Mouse (Mus musculus): ENCODE data around the gene Atf7ip.

DNA sequence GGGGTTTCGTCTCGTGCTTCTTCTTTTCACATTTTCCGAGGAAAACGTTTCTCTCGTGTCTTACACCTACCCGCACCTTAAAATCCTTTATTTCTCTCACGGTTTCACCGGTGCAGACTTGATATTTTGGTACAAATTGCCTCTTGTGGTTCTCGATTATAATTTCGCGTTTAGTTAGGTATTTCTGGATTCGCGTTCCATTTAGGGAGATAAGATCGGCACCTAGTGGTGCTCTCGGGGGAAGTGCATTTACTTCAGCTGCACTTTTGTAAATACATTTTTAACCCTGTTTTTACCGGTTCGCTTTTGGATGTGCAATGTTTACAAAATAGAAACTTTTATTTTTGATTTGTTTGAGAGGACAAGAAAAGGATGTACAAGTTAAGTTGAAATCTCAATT, 13.3 kb downstream of the Atf7ip start:
- TF ChIP-seq CTCF (IDR thresholded peaks at IDR 0.05; ENCODE audit: low read depth) (no peak), EP300 (IDR thresholded peaks at IDR 0.05; ENCODE audit: low read depth) (no peak)
